Comparison of ENCODE assay signal across 14 mouse cellular contexts in genomic region chr16:11518803-11519498, GRCm38 (mm10).
DNase-seq lines count a peak whose midpoint lies in the region; ATAC-seq and TF ChIP-seq lines count a peak whose summit lies in the region.
"Had no signal": no experiment of that assay in that cellular context is flagged by ENCODE, and none has a peak within 500 bp of the region (broad histone marks: within the 10 kb centered on the region; RNA-seq: fewer than 3 reads in every experiment).

No protein-coding gene starts in this region.

- H3K27me3 ChIP-seq in limb, embryonic 14.5 days (ENCODE audit: control insufficient read depth, insufficient read depth, low read length), result no peaks in the 10 kb centered on the region
- H3K27me3 ChIP-seq: embryonic facial prominence, embryonic 15.5 days; liver, embryonic 12.5 days had no signal

- intact Hi-C loops in left cerebral cortex, postnatal 36 days (cut with DNase I), result loop anchor here (5.0 kb wide), 1 partner anchor 52 kb away; no protein-coding TSS in a partner anchor

- ATAC-seq in limb, embryonic 14.5 days (ENCODE audit: low FRiP score, low read depth), result peak; percentile 66
- ATAC-seq: liver, embryonic 12.5 days had no signal

- no peak overlapping the region for H3K9ac ChIP-seq in limb, embryonic 14.5 days (ENCODE audit: low read depth, low read length, severe bottlenecking)
- H3K9ac ChIP-seq: embryonic facial prominence, embryonic 15.5 days; liver, embryonic 12.5 days had no signal

- H3K4me3 ChIP-seq in limb, embryonic 14.5 days (replicated peaks; ENCODE audit: low read length), result no peak overlapping the region
- H3K4me3 ChIP-seq: embryonic facial prominence, embryonic 15.5 days; liver, embryonic 12.5 days had no signal

- 47% methylated on average over 12 of the region's 12 CpGs for WGBS in limb, embryonic 14.5 days

- peak; percentile 87 for DNase-seq in embryo, embryonic 10 days (ENCODE audit: low spot score)
- no peak for DNase-seq in embryo, embryonic 9.5 days (ENCODE audit: extremely low spot score)
- DNase-seq in retina, embryonic 14.5 days (ENCODE audit: low spot score), result peak; percentile 45
- no peak for DNase-seq in retina, postnatal 1 day
- DNase-seq in limb, embryonic 14.5 days (ENCODE audit: low spot score), result peak; percentile 35
- DNase-seq in thymus, postnatal 36 days, result peak; percentile 37 to 56
- DNase-seq in gastrocnemius, postnatal 25 days, result no peak
- no peak for DNase-seq in left cerebral cortex, postnatal 36 days (ENCODE audit: low spot score in 2 of 2)
- DNase-seq: cerebellum, adult 9-11 months; heart, adult 18-20 months; kidney, adult 18-20 months; lung, postnatal 36 days had no signal

- H3K4me2 ChIP-seq in limb, embryonic 14.5 days (replicated peaks; ENCODE audit: low read depth, low read length, severe bottlenecking), result no peak overlapping the region
- H3K4me2 ChIP-seq: embryonic facial prominence, embryonic 15.5 days; liver, embryonic 12.5 days had no signal

- H3K9me3 ChIP-seq in limb, embryonic 14.5 days (ENCODE audit: control insufficient read depth, low read length), result no peaks in the 10 kb centered on the region
- H3K9me3 ChIP-seq: embryonic facial prominence, embryonic 15.5 days; liver, embryonic 12.5 days had no signal

- no peak overlapping the region for H3K27ac ChIP-seq in limb, embryonic 14.5 days (replicated peaks; ENCODE audit: low read depth, low read length)
- H3K27ac ChIP-seq: embryonic facial prominence, embryonic 15.5 days; liver, embryonic 12.5 days had no signal

- H3K4me1 ChIP-seq in limb, embryonic 14.5 days (ENCODE audit: control insufficient read depth, insufficient read depth, low read length), result no peaks in the 10 kb centered on the region
- H3K4me1 ChIP-seq: embryonic facial prominence, embryonic 15.5 days; liver, embryonic 12.5 days had no signal

- TF ChIP-seq POLR2A in limb, embryonic 14.5 days (IDR thresholded peaks at IDR 0.05; ENCODE audit: borderline replicate concordance, extremely low read depth, insufficient read depth, insufficient read length), result no peak

- no peaks in the 10 kb centered on the region for H3K36me3 ChIP-seq in limb, embryonic 14.5 days (ENCODE audit: control insufficient read depth, insufficient read depth, low read length)
- H3K36me3 ChIP-seq: liver, embryonic 12.5 days had no signal

Comparison
In these comparisons a context has a peak if more than half of its experiments do, and no peak if none do; other contexts are left out.
1. DNase-seq: peak in embryo, embryonic 10 days (single experiment), retina, embryonic 14.5 days (single experiment), limb, embryonic 14.5 days (single experiment) and thymus, postnatal 36 days (2 of 2); none in embryo, embryonic 9.5 days (single experiment), retina, postnatal 1 day (single experiment), gastrocnemius, postnatal 25 days (single experiment) and left cerebral cortex, postnatal 36 days (0 of 2).